ENCODE assay signal across 20 mouse cellular contexts in genomic region chr13:107540305-107540704, GRCm38 (mm10).
DNase-seq lines count a peak whose midpoint lies in the region; ATAC-seq and TF ChIP-seq lines count a peak whose summit lies in the region.
"Had no signal": no experiment of that assay in that cellular context is flagged by ENCODE, and none has a peak within 500 bp of the region (broad histone marks: within the 10 kb centered on the region; RNA-seq: fewer than 3 reads in every experiment).

No protein-coding gene starts in this region.

- no peak overlapping the region for H3K4me3 ChIP-seq in neural tube, embryonic 11.5 days (ENCODE audit: low read depth, low read length)
- no peak overlapping the region for H3K4me3 ChIP-seq in hindbrain, embryonic 11.5 days (ENCODE audit: low read depth, low read length)
- H3K4me3 ChIP-seq in midbrain, embryonic 12.5 days = no peak overlapping the region
- no peak overlapping the region for H3K4me3 ChIP-seq in neural tube, embryonic 15.5 days (replicated peaks)
- no peak overlapping the region for H3K4me3 ChIP-seq in lung, adult 2 months (replicated peaks; ENCODE audit: extremely low read depth, low read depth, low read length)
- H3K4me3 ChIP-seq: embryonic facial prominence, embryonic 12.5 days; gastrocnemius, adult 2 months; heart, embryonic 15.5 days; limb, embryonic 12.5 days had no signal

- TF ChIP-seq POLR2A in lung, adult 2 months (IDR thresholded peaks at IDR 0.05; ENCODE audit: borderline replicate concordance, extremely low read depth, low read depth, low read length) = no peak

- no peaks in the 10 kb centered on the region for H3K36me3 ChIP-seq in neural tube, embryonic 11.5 days (ENCODE audit: control insufficient read depth, insufficient read depth, low read length)
- no peaks in the 10 kb centered on the region for H3K36me3 ChIP-seq in hindbrain, embryonic 11.5 days (ENCODE audit: control insufficient read depth, insufficient read depth, low read length)
- no peaks in the 10 kb centered on the region for H3K36me3 ChIP-seq in midbrain, embryonic 12.5 days
- no peaks in the 10 kb centered on the region for H3K36me3 ChIP-seq in neural tube, embryonic 15.5 days
- H3K36me3 ChIP-seq: embryonic facial prominence, embryonic 12.5 days; heart, embryonic 15.5 days; limb, embryonic 12.5 days had no signal

- H3K9me3 ChIP-seq in neural tube, embryonic 11.5 days (ENCODE audit: control insufficient read depth, low read length) = no peaks in the 10 kb centered on the region
- H3K9me3 ChIP-seq in hindbrain, embryonic 11.5 days (ENCODE audit: control insufficient read depth, low read length) = no peaks in the 10 kb centered on the region
- H3K9me3 ChIP-seq in midbrain, embryonic 12.5 days = no peaks in the 10 kb centered on the region
- H3K9me3 ChIP-seq in neural tube, embryonic 15.5 days (replicated peaks) = no peaks in the 10 kb centered on the region
- H3K9me3 ChIP-seq: embryonic facial prominence, embryonic 12.5 days; heart, embryonic 15.5 days; limb, embryonic 12.5 days had no signal

- TF ChIP-seq CTCF in lung, adult 2 months (IDR thresholded peaks at IDR 0.05; ENCODE audit: insufficient read depth, low read length) = no peak

- H3K9ac ChIP-seq in neural tube, embryonic 11.5 days (ENCODE audit: low read length) = no peak overlapping the region
- no peak overlapping the region for H3K9ac ChIP-seq in hindbrain, embryonic 11.5 days (ENCODE audit: low read depth, low read length)
- no peak overlapping the region; the same call in 1 of the 2 replicates for H3K9ac ChIP-seq in midbrain, embryonic 12.5 days (replicated peaks)
- no peak overlapping the region for H3K9ac ChIP-seq in neural tube, embryonic 15.5 days (replicated peaks)
- H3K9ac ChIP-seq: embryonic facial prominence, embryonic 12.5 days; heart, embryonic 15.5 days; limb, embryonic 12.5 days; liver, embryonic 14.5 days had no signal

- WGBS in neural tube, embryonic 11.5 days = 64% methylated on average over 7 of the region's 7 CpGs
- 60% methylated on average over 7 of the region's 7 CpGs for WGBS in hindbrain, embryonic 11.5 days
- WGBS in midbrain, embryonic 12.5 days = 41% methylated on average over 7 of the region's 7 CpGs
- 24% methylated on average over 7 of the region's 7 CpGs for WGBS in neural tube, embryonic 15.5 days
- 93% methylated on average over 7 of the region's 7 CpGs for WGBS in lung, adult 2 months

- no peak overlapping the region for H3K4me2 ChIP-seq in neural tube, embryonic 11.5 days (ENCODE audit: low read depth)
- no peak overlapping the region for H3K4me2 ChIP-seq in hindbrain, embryonic 11.5 days (replicated peaks; ENCODE audit: low read depth, low read length)
- H3K4me2 ChIP-seq in midbrain, embryonic 12.5 days (replicated peaks) = peak overlapping the region; percentile 31
- H3K4me2 ChIP-seq in neural tube, embryonic 15.5 days = peak overlapping the region; percentile 31; the same call in 1 of the 2 replicates
- H3K4me2 ChIP-seq: embryonic facial prominence, embryonic 12.5 days; heart, embryonic 15.5 days; limb, embryonic 12.5 days had no signal

- ATAC-seq in neural tube, embryonic 11.5 days (ENCODE audit: insufficient read depth, low FRiP score, low TSS enrichment) = peak; percentile 69
- peak; percentile 75 for ATAC-seq in hindbrain, embryonic 11.5 days (ENCODE audit: low FRiP score)
- peak; percentile 57 for ATAC-seq in midbrain, embryonic 12.5 days (ENCODE audit: low FRiP score, low read depth)
- peak; percentile 79 for ATAC-seq in neural tube, embryonic 15.5 days (ENCODE audit: low FRiP score)
- ATAC-seq: Patski had no signal

- H3K27ac ChIP-seq in neural tube, embryonic 11.5 days (ENCODE audit: low read depth, low read length) = peak overlapping the region; percentile 85
- H3K27ac ChIP-seq in hindbrain, embryonic 11.5 days (ENCODE audit: low read depth, low read length) = peak overlapping the region; percentile 93
- peak overlapping the region; percentile 95 for H3K27ac ChIP-seq in midbrain, embryonic 12.5 days (replicated peaks)
- H3K27ac ChIP-seq in neural tube, embryonic 15.5 days (replicated peaks) = peak overlapping the region; percentile 91
- H3K27ac ChIP-seq: embryonic facial prominence, embryonic 12.5 days; gastrocnemius, adult 2 months; heart, embryonic 15.5 days; kidney, postnatal 0 days; limb, embryonic 12.5 days; liver, embryonic 14.5 days had no signal

- H3K4me1 ChIP-seq in neural tube, embryonic 11.5 days (ENCODE audit: control insufficient read depth, insufficient read depth, low read length) = peaks cover 12% of the 10 kb centered on the region
- peaks cover 11% of the 10 kb centered on the region; the same call in 1 of the 2 replicates for H3K4me1 ChIP-seq in hindbrain, embryonic 11.5 days (replicated peaks; ENCODE audit: control insufficient read depth, insufficient read depth, low read length)
- peaks cover 32% of the 10 kb centered on the region for H3K4me1 ChIP-seq in midbrain, embryonic 12.5 days
- peaks cover 39% of the 10 kb centered on the region for H3K4me1 ChIP-seq in neural tube, embryonic 15.5 days
- H3K4me1 ChIP-seq in lung, adult 2 months (ENCODE audit: control insufficient read depth, insufficient read depth, low read length) = no peaks in the 10 kb centered on the region
- H3K4me1 ChIP-seq: heart, embryonic 15.5 days had no signal

- no peak for DNase-seq in neural tube, embryonic 11.5 days (ENCODE audit: low spot score)
- no peak for DNase-seq in neural tube, embryonic 10.5 days (ENCODE audit: extremely low spot score, low spot score)
- DNase-seq in hindbrain, embryonic 11.5 days (ENCODE audit: low spot score) = peak; percentile 30
- no peak for DNase-seq in layer of hippocampus, adult 18-20 months (ENCODE audit: low spot score in 2 of 2)
- no peak for DNase-seq in lung, adult 2 months
- no peak for DNase-seq in adrenal gland, adult 2 months
- DNase-seq: cerebellum, adult 11 months; gastrocnemius, adult 2 months; heart, adult 11 months; lung, postnatal 14 days; right cerebral cortex, postnatal 25 days; thymus, adult 2 months had no signal

- no peaks in the 10 kb centered on the region for H3K27me3 ChIP-seq in neural tube, embryonic 11.5 days (ENCODE audit: control insufficient read depth, insufficient read depth, low read length)
- H3K27me3 ChIP-seq in hindbrain, embryonic 11.5 days (ENCODE audit: control insufficient read depth, insufficient read depth, low read length) = no peaks in the 10 kb centered on the region
- H3K27me3 ChIP-seq in midbrain, embryonic 12.5 days = no peaks in the 10 kb centered on the region
- no peaks in the 10 kb centered on the region for H3K27me3 ChIP-seq in neural tube, embryonic 15.5 days (replicated peaks)
- H3K27me3 ChIP-seq: embryonic facial prominence, embryonic 12.5 days; heart, embryonic 15.5 days; limb, embryonic 12.5 days; Patski had no signal

Comparison
In these comparisons a context has a peak if more than half of its experiments do, and no peak if none do; other contexts are left out.
1. H3K4me2 ChIP-seq: peak in midbrain, embryonic 12.5 days (single experiment) and neural tube, embryonic 15.5 days (single experiment); none in neural tube, embryonic 11.5 days (single experiment) and hindbrain, embryonic 11.5 days (single experiment).
2. Peak in every context shown above with its lines, with median percentiles within 50 percentile points of each other: ATAC-seq and H3K27ac ChIP-seq.